Mouse (Mus musculus): ENCODE measurements at regions not wholly inside any gene's neighbourhood (a gene's known extent, or its start where the extent isn't known, plus 50 kb on each side); places are given as distances from the start of the nearest gene placed in this dataset.

- no peaks in the 10 kb centered on the region for H3K4me1 ChIP-seq (ENCODE audit: control insufficient read depth, insufficient read depth, low read length)
- 45% methylated on average over 2 of the region's 2 CpGs for WGBS
- no peak overlapping the region for H3K4me2 ChIP-seq (ENCODE audit: low read depth, low read length)
- no peak overlapping the region for H3K4me3 ChIP-seq (replicated peaks; ENCODE audit: low read length)
- H3K27ac ChIP-seq (ENCODE audit: low read length) = no peak overlapping the region
- no peaks in the 10 kb centered on the region for H3K9me3 ChIP-seq (replicated peaks; ENCODE audit: control insufficient read depth, low read length)
- ATAC-seq (ENCODE audit: insufficient read depth, low FRiP score) = no peak
- H3K9ac ChIP-seq (ENCODE audit: low read length) = no peak overlapping the region
- H3K27me3 ChIP-seq (ENCODE audit: control insufficient read depth, insufficient read depth, low read length) = no peaks in the 10 kb centered on the region
- H3K36me3 ChIP-seq (ENCODE audit: control insufficient read depth, insufficient read depth, low read length) = no peaks in the 10 kb centered on the region
Measured at GRCm38 (mm10) chr13:37290636-37291035, 54.4 kb upstream of the Ly86 start.

GRCm38 (mm10) chr13:37288993-37289392 is 56.0 kb upstream of the Ly86 start:
- Histone ChIP-seq H3K27ac (ENCODE audit: low read length) (no peak overlapping the region), H3K36me3 (ENCODE audit: control insufficient read depth, insufficient read depth, low read length) (no peaks in the 10 kb centered on the region), H3K9ac (ENCODE audit: low read length) (no peak overlapping the region), H3K9me3 (replicated peaks; ENCODE audit: control insufficient read depth, low read length) (no peaks in the 10 kb centered on the region), H3K4me2 (ENCODE audit: low read depth, low read length) (no peak overlapping the region), H3K4me1 (ENCODE audit: control insufficient read depth, insufficient read depth, low read length) (no peaks in the 10 kb centered on the region), H3K4me3 (replicated peaks; ENCODE audit: low read length) (no peak overlapping the region), H3K27me3 (ENCODE audit: control insufficient read depth, insufficient read depth, low read length) (no peaks in the 10 kb centered on the region)
- 38% methylated on average over 1 of the region's 1 CpGs for WGBS
- no peak for ATAC-seq (ENCODE audit: insufficient read depth, low FRiP score)

GRCm38 (mm10) chr13:37282515-37282914 is 62.5 kb upstream of the Ly86 start:
- Histone ChIP-seq H3K4me3 (replicated peaks; ENCODE audit: low read length) (no peak overlapping the region), H3K4me2 (ENCODE audit: low read depth, low read length) (no peak overlapping the region), H3K36me3 (ENCODE audit: control insufficient read depth, insufficient read depth, low read length) (no peaks in the 10 kb centered on the region), H3K9me3 (replicated peaks; ENCODE audit: control insufficient read depth, low read length) (no peaks in the 10 kb centered on the region), H3K9ac (ENCODE audit: low read length) (no peak overlapping the region), H3K27me3 (ENCODE audit: control insufficient read depth, insufficient read depth, low read length) (no peaks in the 10 kb centered on the region), H3K27ac (ENCODE audit: low read length) (no peak overlapping the region), H3K4me1 (ENCODE audit: control insufficient read depth, insufficient read depth, low read length) (no peaks in the 10 kb centered on the region)
- 82% methylated on average over 5 of the region's 5 CpGs for WGBS
- ATAC-seq (ENCODE audit: insufficient read depth, low FRiP score) = no peak

- no peak overlapping the region for H3K27ac ChIP-seq (ENCODE audit: low read length)
- no peak for ATAC-seq (ENCODE audit: insufficient read depth, low FRiP score)
- 89% methylated on average over 8 of the region's 8 CpGs for WGBS
- H3K9me3 ChIP-seq (replicated peaks; ENCODE audit: control insufficient read depth, low read length) = no peaks in the 10 kb centered on the region
- no peak overlapping the region for H3K9ac ChIP-seq (ENCODE audit: low read length)
- H3K4me2 ChIP-seq (ENCODE audit: low read depth, low read length) = no peak overlapping the region
- H3K4me3 ChIP-seq (replicated peaks; ENCODE audit: low read length) = no peak overlapping the region
- H3K36me3 ChIP-seq (ENCODE audit: control insufficient read depth, insufficient read depth, low read length) = no peaks in the 10 kb centered on the region
- H3K4me1 ChIP-seq (ENCODE audit: control insufficient read depth, insufficient read depth, low read length) = no peaks in the 10 kb centered on the region
- H3K27me3 ChIP-seq (ENCODE audit: control insufficient read depth, insufficient read depth, low read length) = no peaks in the 10 kb centered on the region
Measured at GRCm38 (mm10) chr13:37279078-37279789, 65.8 kb upstream of the Ly86 start.

- ATAC-seq (ENCODE audit: insufficient read depth, low FRiP score) = no peak
- 61% methylated on average over 14 of the region's 14 CpGs for WGBS
- H3K36me3 ChIP-seq (ENCODE audit: control insufficient read depth, insufficient read depth, low read length) = no peaks in the 10 kb centered on the region
- no peaks in the 10 kb centered on the region for H3K27me3 ChIP-seq (ENCODE audit: control insufficient read depth, insufficient read depth, low read length)
- H3K27ac ChIP-seq (ENCODE audit: low read length) = no peak overlapping the region
- H3K4me2 ChIP-seq (ENCODE audit: low read depth, low read length) = no peak overlapping the region
- H3K9me3 ChIP-seq (replicated peaks; ENCODE audit: control insufficient read depth, low read length) = no peaks in the 10 kb centered on the region
- no peaks in the 10 kb centered on the region for H3K4me1 ChIP-seq (ENCODE audit: control insufficient read depth, insufficient read depth, low read length)
- no peak overlapping the region for H3K9ac ChIP-seq (ENCODE audit: low read length)
- H3K4me3 ChIP-seq (replicated peaks; ENCODE audit: low read length) = no peak overlapping the region
Measured at GRCm38 (mm10) chr13:37249581-37250461, 95.2 kb upstream of the Ly86 start.

GRCm38 (mm10) chr13:37248741-37249140 is 96.3 kb upstream of the Ly86 start:
- Histone ChIP-seq H3K4me2 (ENCODE audit: low read depth, low read length) (no peak overlapping the region), H3K4me1 (ENCODE audit: control insufficient read depth, insufficient read depth, low read length) (no peaks in the 10 kb centered on the region), H3K27ac (ENCODE audit: low read length) (no peak overlapping the region), H3K9me3 (replicated peaks; ENCODE audit: control insufficient read depth, low read length) (no peaks in the 10 kb centered on the region), H3K4me3 (replicated peaks; ENCODE audit: low read length) (no peak overlapping the region), H3K36me3 (ENCODE audit: control insufficient read depth, insufficient read depth, low read length) (no peaks in the 10 kb centered on the region), H3K9ac (ENCODE audit: low read length) (no peak overlapping the region), H3K27me3 (ENCODE audit: control insufficient read depth, insufficient read depth, low read length) (no peaks in the 10 kb centered on the region)
- 78% methylated on average over 1 of the region's 1 CpGs for WGBS
- ATAC-seq (ENCODE audit: insufficient read depth, low FRiP score) = no peak

GRCm38 (mm10) chr13:37240048-37240447 is 105.0 kb upstream of the Ly86 start:
- H3K9ac ChIP-seq (ENCODE audit: low read length) = no peak overlapping the region
- no peak overlapping the region for H3K4me2 ChIP-seq (ENCODE audit: low read depth, low read length)
- ATAC-seq (ENCODE audit: insufficient read depth, low FRiP score) = no peak
- H3K9me3 ChIP-seq (replicated peaks; ENCODE audit: control insufficient read depth, low read length) = no peaks in the 10 kb centered on the region
- no peaks in the 10 kb centered on the region for H3K4me1 ChIP-seq (ENCODE audit: control insufficient read depth, insufficient read depth, low read length)
- WGBS = 88% methylated on average over 5 of the region's 5 CpGs
- H3K36me3 ChIP-seq (ENCODE audit: control insufficient read depth, insufficient read depth, low read length) = no peaks in the 10 kb centered on the region
- H3K27me3 ChIP-seq (ENCODE audit: control insufficient read depth, insufficient read depth, low read length) = no peaks in the 10 kb centered on the region
- no peak overlapping the region for H3K4me3 ChIP-seq (replicated peaks; ENCODE audit: low read length)
- H3K27ac ChIP-seq (ENCODE audit: low read length) = no peak overlapping the region

- H3K36me3 ChIP-seq (ENCODE audit: control insufficient read depth, insufficient read depth, low read length) = no peaks in the 10 kb centered on the region
- H3K9ac ChIP-seq (ENCODE audit: low read length) = no peak overlapping the region
- H3K4me3 ChIP-seq (replicated peaks; ENCODE audit: low read length) = no peak overlapping the region
- H3K4me1 ChIP-seq (ENCODE audit: control insufficient read depth, insufficient read depth, low read length) = no peaks in the 10 kb centered on the region
- WGBS = 89% methylated on average over 3 of the region's 3 CpGs
- no peak for ATAC-seq (ENCODE audit: insufficient read depth, low FRiP score)
- no peaks in the 10 kb centered on the region for H3K27me3 ChIP-seq (ENCODE audit: control insufficient read depth, insufficient read depth, low read length)
- no peak overlapping the region for H3K4me2 ChIP-seq (ENCODE audit: low read depth, low read length)
- no peak overlapping the region for H3K27ac ChIP-seq (ENCODE audit: low read length)
- H3K9me3 ChIP-seq (replicated peaks; ENCODE audit: control insufficient read depth, low read length) = no peaks in the 10 kb centered on the region
Measured at GRCm38 (mm10) chr13:37237285-37237684, 107.7 kb upstream of the Ly86 start.

- no peak overlapping the region for H3K27ac ChIP-seq (ENCODE audit: low read length)
- H3K9me3 ChIP-seq (replicated peaks; ENCODE audit: control insufficient read depth, low read length) = no peaks in the 10 kb centered on the region
Measured at GRCm38 (mm10) chr13:37225834-37226233, 119.2 kb upstream of the Ly86 start.

More at GRCm38 (mm10) chr13:37225834-37226233, 119.2 kb upstream of the Ly86 start:
- Histone ChIP-seq H3K4me2 (ENCODE audit: low read depth, low read length) (no peak overlapping the region), H3K36me3 (ENCODE audit: control insufficient read depth, insufficient read depth, low read length) (no peaks in the 10 kb centered on the region), H3K27me3 (ENCODE audit: control insufficient read depth, insufficient read depth, low read length) (no peaks in the 10 kb centered on the region), H3K4me3 (replicated peaks; ENCODE audit: low read length) (no peak overlapping the region), H3K4me1 (ENCODE audit: control insufficient read depth, insufficient read depth, low read length) (no peaks in the 10 kb centered on the region), H3K9ac (ENCODE audit: low read length) (no peak overlapping the region)
- WGBS = 85% methylated on average over 1 of the region's 1 CpGs
- ATAC-seq (ENCODE audit: insufficient read depth, low FRiP score) = no peak

All from stomach, embryonic 16.5 days (tissue).